31 mouse cellular contexts compared by ENCODE assay signal in the genomic region with DNA sequence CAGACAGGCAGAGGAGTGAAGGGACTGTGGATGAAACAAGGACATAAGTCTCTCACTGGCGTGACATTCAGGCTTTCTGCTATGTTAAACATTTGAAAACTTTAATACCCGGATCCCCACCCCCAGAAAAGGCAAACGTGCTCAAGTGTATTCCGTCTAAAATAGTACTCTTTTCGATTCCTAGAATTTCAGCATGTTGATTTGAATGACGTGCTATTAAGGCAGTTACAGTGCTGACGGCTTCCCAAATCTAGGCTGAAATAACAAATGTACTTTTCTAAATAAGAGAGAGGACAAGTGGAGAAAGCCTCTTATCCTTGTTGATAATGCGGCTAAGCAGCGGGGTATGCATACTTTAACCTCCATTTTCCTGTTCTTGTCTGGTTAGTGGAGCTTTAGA.
"Had no signal": no experiment of that assay in that cellular context is flagged by ENCODE, and none has a peak within 500 bp of the region (broad histone marks: within the 10 kb centered on the region; RNA-seq: fewer than 3 reads in every experiment).

No protein-coding gene starts in this region.

- DNase-seq: left cerebral cortex, postnatal 4 days; liver; liver, embryonic 13.5 days; liver, postnatal 0 days; lung, adult 2 months; lung, embryonic 14.5 days; lung, postnatal 10 days; lung, postnatal 14 days; lung, postnatal 36 days; lung, postnatal 4 days; midbrain, embryonic 14.5 days had no signal

- H3K27me3 ChIP-seq: limb, embryonic 12.5 days; limb, embryonic 13.5 days; limb, embryonic 15.5 days; liver, embryonic 12.5 days; liver, embryonic 13.5 days; liver, embryonic 15.5 days; lung, embryonic 15.5 days; megakaryocyte, embryonic 14.5 days; midbrain, embryonic 12.5 days; midbrain, embryonic 13.5 days; midbrain, embryonic 15.5 days; neural tube, embryonic 12.5 days had no signal

- H3K4me2 ChIP-seq: limb, embryonic 12.5 days; limb, embryonic 13.5 days; limb, embryonic 15.5 days; liver, embryonic 11.5 days; liver, embryonic 12.5 days; liver, embryonic 13.5 days; liver, embryonic 15.5 days; lung, embryonic 14.5 days; lung, embryonic 15.5 days; midbrain, embryonic 11.5 days; midbrain, embryonic 12.5 days; midbrain, embryonic 13.5 days; midbrain, embryonic 15.5 days; neural tube, embryonic 12.5 days had no signal

- H3K4me3 ChIP-seq: left cerebral cortex, adult 2 months; limb, embryonic 10.5 days; limb, embryonic 12.5 days; limb, embryonic 13.5 days; limb, embryonic 15.5 days; liver, embryonic 12.5 days; liver, embryonic 13.5 days; liver, embryonic 15.5 days; lung, embryonic 15.5 days; megakaryocyte, embryonic 14.5 days; midbrain, embryonic 10.5 days; midbrain, embryonic 12.5 days; midbrain, embryonic 13.5 days; midbrain, embryonic 15.5 days; myocyte; neural tube, embryonic 12.5 days had no signal

- H3K4me1 ChIP-seq: limb, embryonic 10.5 days; limb, embryonic 12.5 days; limb, embryonic 13.5 days; limb, embryonic 15.5 days; liver, embryonic 12.5 days; liver, embryonic 13.5 days; liver, embryonic 15.5 days; lung, embryonic 15.5 days; midbrain, embryonic 10.5 days; midbrain, embryonic 12.5 days; midbrain, embryonic 13.5 days; midbrain, embryonic 15.5 days; neural tube, embryonic 12.5 days had no signal

- ATAC-seq: liver, embryonic 12.5 days; liver, postnatal 0 days; midbrain, embryonic 13.5 days; midbrain, embryonic 15.5 days; midbrain, embryonic 16.5 days had no signal

- H3K27ac ChIP-seq: left cerebral cortex, adult 2 months; limb, embryonic 10.5 days; limb, embryonic 12.5 days; limb, embryonic 13.5 days; limb, embryonic 15.5 days; liver, embryonic 12.5 days; liver, embryonic 13.5 days; liver, embryonic 14.5 days; liver, embryonic 15.5 days; lung, embryonic 15.5 days; macrophage; midbrain, embryonic 10.5 days; midbrain, embryonic 12.5 days; midbrain, embryonic 13.5 days; midbrain, embryonic 15.5 days; neural tube, embryonic 12.5 days had no signal

- H3K9me3 ChIP-seq: limb, embryonic 10.5 days; limb, embryonic 12.5 days; limb, embryonic 13.5 days; limb, embryonic 15.5 days; liver, embryonic 12.5 days; liver, embryonic 13.5 days; liver, embryonic 15.5 days; lung, embryonic 15.5 days; megakaryocyte, embryonic 14.5 days; midbrain, embryonic 12.5 days; midbrain, embryonic 13.5 days; midbrain, embryonic 15.5 days; neural tube, embryonic 12.5 days had no signal

- H3K9ac ChIP-seq: limb, embryonic 12.5 days; limb, embryonic 13.5 days; limb, embryonic 15.5 days; liver, embryonic 12.5 days; liver, embryonic 13.5 days; liver, embryonic 14.5 days; liver, embryonic 15.5 days; liver, postnatal 0 days; lung, embryonic 14.5 days; lung, embryonic 15.5 days; midbrain, embryonic 12.5 days; midbrain, embryonic 13.5 days; midbrain, embryonic 15.5 days; neural tube, embryonic 12.5 days had no signal
